Mouse (Mus musculus) brain, embryonic 14.5 days (tissue): ENCODE measurements around the gene Zfp697.
"Not testable (repeated sequence)": the region's sequence is repeated elsewhere in the genome, so short reads cannot be mapped to it uniquely, and the experiment has no call there.

ENCODE experiments used
- CTCF ChIP-seq: fragments of 200-500 bp; IDR thresholded peaks from 2 replicates; pipeline ENCODE4 v1.5.1; 2012; ENCODE audit warnings: inconsistent platforms, mild to moderate bottlenecking, moderate library complexity, borderline replicate concordance; ENCODE audit not compliant: insufficient read depth, insufficient read length; ENCODE audit errors: extremely low read depth
- POLR2A ChIP-seq: fragments of 200-500 bp; IDR thresholded peaks from 2 replicates; pipeline ENCODE4 v1.6.1; 2012; ENCODE audit warnings: mild to moderate bottlenecking, inconsistent platforms, borderline replicate concordance; ENCODE audit not compliant: poor library complexity, insufficient read depth, insufficient read length, severe bottlenecking; ENCODE audit errors: extremely low read depth

DNA sequence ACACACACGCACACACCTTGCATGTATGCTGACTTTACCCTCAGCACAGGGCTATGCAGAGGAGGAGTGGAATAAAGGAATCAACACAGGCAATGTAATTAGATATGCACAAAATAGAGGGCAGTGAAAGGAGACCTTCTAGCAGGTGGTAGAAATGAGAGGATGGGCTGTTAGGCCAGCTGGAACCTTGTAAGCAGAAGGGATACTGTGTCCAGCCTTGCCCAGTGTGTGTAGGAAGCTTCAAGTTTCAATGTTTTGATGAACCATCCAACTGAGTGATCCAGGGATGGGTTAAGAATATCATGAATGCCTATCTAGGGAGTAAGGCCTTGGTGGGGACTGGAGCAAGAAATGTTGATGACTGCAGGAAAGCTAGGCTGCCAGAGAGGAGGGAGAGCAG is 166.2 kb downstream of the Zfp697 start:
- not testable (repeated sequence) for TF ChIP-seq CTCF, POLR2A
